Mouse (Mus musculus) heart, postnatal 0 days (tissue): ENCODE data around the gene Shisa3. TPM values are rescaled to one million over a fixed set of nuclear protein-coding genes. Genes with fewer than 3 reads are reported as not detected.

Experiments
- ATAC-seq: fragments of 200-750 bp; cut with Nextera tagmentation; 2 replicates; pipeline ENCODE4 v1.8.0; 2017; ENCODE audit warnings: low read depth, moderate number of reproducible peaks, moderate library complexity; ENCODE audit not compliant: insufficient read depth
- DNase-seq: peaks from one replicate; pipeline ENCODE4 v3.0.0-alpha.2; 2016; ENCODE audit warnings: low spot score
- H3K27ac ChIP-seq: fragments of 300-500 bp; sonication (generic); 2 replicates; pipeline ENCODE4 v1.5.1; 2014; ENCODE audit warnings: low read depth, mild to moderate bottlenecking
- H3K27me3 ChIP-seq: fragments of 300-500 bp; sonication (generic); 2 replicates; pipeline ENCODE4 v1.6.1; 2014; ENCODE audit warnings: low read length, mixed read lengths; ENCODE audit not compliant: control insufficient read depth, insufficient read depth
- H3K36me3 ChIP-seq: fragments of 300-500 bp; sonication (generic); replicated peaks from 2 replicates; pipeline ENCODE4 v1.6.1; 2014; ENCODE audit warnings: low read length, mixed read lengths; ENCODE audit not compliant: control insufficient read depth, insufficient read depth
- H3K4me1 ChIP-seq: fragments of 300-500 bp; sonication (generic); 2 replicates; pipeline ENCODE4 v1.6.1; 2014; ENCODE audit warnings: antibody characterized with exemption; ENCODE audit not compliant: control insufficient read depth, insufficient read depth
- H3K4me2 ChIP-seq: fragments of 300-500 bp; sonication (generic); 2 replicates; pipeline ENCODE4 v1.6.1; 2014; ENCODE audit warnings: low read depth, mild to moderate bottlenecking, low read length, moderate library complexity
- H3K4me3 ChIP-seq: fragments of 300-500 bp; sonication (generic); 2 replicates; pipeline ENCODE4 v1.5.1; 2014; ENCODE audit warnings: low read depth, low read length
- H3K9ac ChIP-seq: fragments of 300-500 bp; sonication (generic); replicated peaks from 2 replicates; pipeline ENCODE4 v1.6.1; 2014; ENCODE audit warnings: low read depth, low read length, mixed read lengths
- H3K9me3 ChIP-seq: fragments of 300-500 bp; sonication (generic); replicated peaks from 2 replicates; pipeline ENCODE4 v1.6.1; 2016; ENCODE audit warnings: low read length; ENCODE audit not compliant: control insufficient read depth
- CTCF ChIP-seq: IDR thresholded peaks from 2 replicates; pipeline ENCODE4 v1.5.1; 2016; ENCODE audit warnings: antibody characterized with exemption, control low read depth, low read depth
- EP300 ChIP-seq: IDR thresholded peaks from 2 replicates; pipeline ENCODE4 v1.6.1; 2016; ENCODE audit warnings: antibody characterized with exemption, low read depth
- WGBS: fragments of 180-500 bp; shearing (Covaris S2); extraction: QIAGEN DNeasy Blood & Tissue Kit; methylation state at CpG from one replicate; pipeline ENCODE4 v1.1.7; 2014; 5-methylcytosine and 5-hydroxymethylcytosine counted together
- polyA plus RNA-seq: library from polyadenylated mRNA; unstranded; fragments of >200 nt; fragmentation: Nextera tagmentation; extraction: Ambion mirVana; gene quantifications from 2 replicates; pipeline ENCODE4 v1.2.1, GENCODE M21; 2015
- total RNA-seq: library from RNA; depleted of rRNA; stranded (reverse); fragments of >200 nt; gene quantifications from 2 replicates; pipeline ENCODE4 v1.2.3, GENCODE M21; 2014; ENCODE audit warnings: low replicate concordance

Shisa3 gene
- total and polyA plus RNA-seq, 2 experiments from 2014 or later, result 0.67 to 4.3 TPM

DNA sequence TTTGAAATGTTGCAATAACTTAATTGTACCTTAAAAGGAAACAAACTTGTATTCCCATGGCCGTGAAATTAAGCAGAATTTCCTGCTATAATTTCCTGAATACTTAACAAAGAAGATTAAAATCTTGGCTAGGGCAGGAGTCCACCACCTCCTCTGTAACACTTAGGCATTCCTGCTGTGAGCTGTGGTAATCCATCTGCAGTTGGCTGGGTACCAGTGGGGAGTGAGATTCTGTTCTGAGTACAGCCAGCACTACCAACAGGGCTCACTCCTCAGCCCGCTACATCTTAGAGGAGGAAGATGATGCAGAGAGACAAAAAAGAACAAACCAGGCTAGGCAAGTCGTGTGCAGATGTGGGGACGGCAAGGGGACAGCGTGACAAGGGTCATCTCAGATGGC lies 46.9 kb downstream of the Shisa3 start:
- Histone ChIP-seq H3K4me1 (0 out of 2 replicates have a peak, but pooled peaks cover 10% of the 10 kb centered on the region), H3K9me3 (no peaks in the 10 kb centered on the region), H3K4me3 (no peak overlapping the region), H3K4me2 (no peak overlapping the region), H3K36me3 (no peaks in the 10 kb centered on the region), H3K27me3 (no peaks in the 10 kb centered on the region), H3K9ac (no peak overlapping the region), H3K27ac (no peak overlapping the region)
- TF ChIP-seq EP300 (no peak), CTCF (no peak)
- ATAC-seq (no peak), DNase-seq (no peak)
- 51% methylated on average over 5 of the region's 5 CpGs for WGBS

DNA sequence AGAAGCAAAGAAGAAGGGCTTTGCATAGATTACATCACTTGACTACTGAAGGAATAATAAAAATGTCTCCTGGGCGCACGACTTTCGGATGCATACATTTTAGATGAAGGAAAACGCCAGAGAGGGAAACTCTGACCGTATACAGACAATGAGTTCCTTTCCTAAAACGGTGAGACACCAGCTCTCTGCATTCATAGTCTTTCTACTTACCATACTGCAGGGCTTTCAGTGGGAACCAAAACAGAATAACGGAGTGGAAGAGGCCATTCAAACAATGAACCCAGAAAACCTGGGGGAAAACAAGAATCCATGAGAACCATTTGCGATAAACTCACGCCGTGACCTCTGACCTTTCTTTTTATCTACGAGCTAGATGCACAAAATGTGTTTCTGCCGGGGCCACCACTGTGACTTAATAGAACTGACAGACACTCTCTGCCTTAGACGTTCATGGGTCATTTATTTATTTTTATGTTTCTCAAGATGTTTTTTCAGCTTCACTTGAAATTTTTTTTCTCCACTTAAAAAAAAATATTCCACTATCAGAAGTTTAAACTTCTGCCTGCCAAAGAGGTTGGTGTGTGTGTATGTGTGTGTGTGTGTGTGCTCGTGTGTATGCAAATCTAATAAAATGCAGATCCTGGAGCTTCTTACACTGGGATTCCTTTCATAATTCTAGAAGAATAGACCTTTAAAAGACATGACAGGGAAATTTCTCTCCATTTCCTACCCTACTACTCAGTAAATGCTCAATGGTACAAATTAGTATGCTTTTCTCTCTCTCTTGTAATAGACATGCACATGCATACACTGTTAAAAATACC lies 48.2 kb downstream of the Shisa3 start:
- H3K9ac ChIP-seq, result no peak overlapping the region
- no peak overlapping the region for H3K27ac ChIP-seq
- H3K9me3 ChIP-seq, result no peaks in the 10 kb centered on the region
- no peak for TF ChIP-seq EP300
- H3K36me3 ChIP-seq, result no peaks in the 10 kb centered on the region
- no peaks in the 10 kb centered on the region for H3K27me3 ChIP-seq
- H3K4me3 ChIP-seq, result no peak overlapping the region
- 75% methylated on average over 14 of the region's 14 CpGs for WGBS
- ATAC-seq, result no peak
- no peak for DNase-seq
- no peak overlapping the region for H3K4me2 ChIP-seq
- 0 out of 2 replicates have a peak, but pooled peaks cover 10% of the 10 kb centered on the region for H3K4me1 ChIP-seq

DNA sequence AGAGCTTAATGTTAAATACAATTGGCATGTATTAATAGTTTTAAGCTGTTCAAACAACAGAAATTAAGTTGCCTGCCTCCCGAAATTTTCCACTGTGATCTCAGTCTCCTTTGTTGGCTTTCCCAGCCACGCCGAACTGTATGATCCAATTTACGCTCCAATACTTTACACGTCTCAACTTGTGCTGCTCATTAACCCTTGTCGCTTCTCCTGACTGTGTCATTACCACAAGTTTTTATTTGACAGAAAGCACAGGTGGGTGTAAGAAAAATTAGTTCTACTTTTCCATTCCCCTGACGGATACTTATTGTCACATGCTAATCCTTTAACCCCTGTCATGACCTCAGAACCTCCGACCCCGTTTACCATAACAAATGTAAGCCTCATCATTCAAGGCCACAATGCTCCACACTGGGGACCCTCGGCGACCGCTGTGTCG lies 49.2 kb downstream of the Shisa3 start:
- ATAC-seq (no peak), DNase-seq (no peak)
- Histone ChIP-seq H3K27me3 (no peaks in the 10 kb centered on the region), H3K4me3 (no peak overlapping the region), H3K9ac (no peak overlapping the region), H3K27ac (no peak overlapping the region), H3K4me1 (0 out of 2 replicates have a peak, but pooled peaks cover 10% of the 10 kb centered on the region), H3K36me3 (no peaks in the 10 kb centered on the region), H3K9me3 (no peaks in the 10 kb centered on the region), H3K4me2 (no peak overlapping the region)
- TF ChIP-seq CTCF, result no peak
- no peak for TF ChIP-seq EP300
- WGBS, result 85% methylated on average over 13 of the region's 13 CpGs

DNA sequence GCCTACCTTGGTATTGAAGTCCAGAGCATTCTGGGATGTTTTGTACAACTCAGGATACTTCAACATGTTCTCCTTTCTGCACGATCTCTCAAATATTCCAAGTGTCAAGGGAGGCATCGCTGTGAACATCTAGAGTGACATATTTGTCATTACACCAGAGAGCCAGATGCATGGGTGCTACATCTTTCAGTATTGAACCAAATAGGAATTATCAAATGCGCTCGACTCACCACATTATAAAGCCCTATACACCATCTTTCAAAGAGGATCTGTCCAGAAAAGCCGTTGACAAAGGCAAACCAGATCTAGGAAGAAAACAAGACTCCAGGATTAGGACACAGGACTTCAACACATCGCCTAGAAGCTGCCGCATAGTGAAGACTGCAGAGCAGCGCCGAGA lies 52.2 kb downstream of the Shisa3 start:
- Histone ChIP-seq H3K27ac (no peak overlapping the region), H3K27me3 (no peaks in the 10 kb centered on the region), H3K9me3 (no peaks in the 10 kb centered on the region), H3K9ac (no peak overlapping the region), H3K36me3 (no peaks in the 10 kb centered on the region), H3K4me1 (0 out of 2 replicates have a peak, but pooled peaks cover 5% of the 10 kb centered on the region), H3K4me3 (no peak overlapping the region), H3K4me2 (no peak overlapping the region)
- TF ChIP-seq EP300 (no peak), CTCF (no peak)
- DNase-seq (no peak), ATAC-seq (no peak)
- 90% methylated on average over 9 of the region's 9 CpGs for WGBS

DNA sequence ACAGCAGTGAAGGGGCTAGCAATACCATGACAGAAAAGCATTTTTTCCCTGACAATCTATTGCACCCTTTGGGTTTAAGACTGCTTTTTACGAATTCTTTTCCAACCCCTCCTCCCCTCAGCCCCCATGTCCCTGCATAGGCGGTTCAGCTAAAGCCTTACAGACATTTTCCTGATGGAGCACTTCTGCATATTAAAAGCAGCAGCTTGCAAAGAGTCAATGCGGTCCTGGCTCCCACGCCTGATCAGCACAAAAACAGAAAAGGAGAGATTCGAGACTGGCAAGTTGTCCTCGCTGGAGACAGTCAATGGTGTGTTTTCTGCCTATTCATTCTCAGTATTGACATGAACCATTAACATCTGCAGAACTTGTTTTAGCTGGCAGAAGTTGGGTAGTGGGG lies 55.0 kb downstream of the Shisa3 start:
- Histone ChIP-seq H3K36me3 (no peaks in the 10 kb centered on the region; the same call in 1 of the 2 replicates), H3K9me3 (no peaks in the 10 kb centered on the region), H3K4me1 (no peaks in the 10 kb centered on the region), H3K27ac (no peak overlapping the region), H3K4me2 (no peak overlapping the region), H3K9ac (no peak overlapping the region), H3K4me3 (no peak overlapping the region), H3K27me3 (no peaks in the 10 kb centered on the region)
- DNase-seq (no peak), ATAC-seq (no peak)
- TF ChIP-seq EP300 (no peak), CTCF (no peak)
- 68% methylated on average over 6 of the region's 6 CpGs for WGBS
